Mouse (Mus musculus): Measurements from ENCODE around the gene Plac1.

Gene Plac1

GRCm38 (mm10) chrX:53201616-53202015 is 38.3 kb downstream of the Plac1 start:
- in situ Hi-C loops (cut with MboI, MseI) = loop anchor here (25.0 kb wide), 1 partner anchor 1736 kb away; no protein-coding TSS in a partner anchor

GRCm38 (mm10) chrX:53197681-53198080 is 42.2 kb downstream of the Plac1 start:
- in situ Hi-C loops (cut with MboI, MseI) = no loop called here

- in situ Hi-C loops (cut with MboI, MseI) = no loop called here
Observed at GRCm38 (mm10) chrX:53196392-53196791, 43.5 kb downstream of the Plac1 start.

GRCm38 (mm10) chrX:53188692-53189091 is 51.2 kb downstream of the Plac1 start:
- in situ Hi-C loops (cut with MboI, MseI) = no loop called here

- in situ Hi-C loops (cut with MboI, MseI) = no loop called here
Observed at GRCm38 (mm10) chrX:53179801-53180200, 60.1 kb downstream of the Plac1 start.

GRCm38 (mm10) chrX:53176296-53176695 is 63.6 kb downstream of the Plac1 start:
- in situ Hi-C loops (cut with MboI, MseI) = no loop called here

- in situ Hi-C loops (cut with MboI, MseI) = loop anchor here (10.0 kb wide), 2 partner anchors 136 to 426 kb away; no protein-coding TSS in a partner anchor
Observed at GRCm38 (mm10) chrX:53168623-53169022, 71.3 kb downstream of the Plac1 start.

- in situ Hi-C loops (cut with MboI, MseI) = loop anchor here (10.0 kb wide), 2 partner anchors 138 to 428 kb away; no protein-coding TSS in a partner anchor
Observed at GRCm38 (mm10) chrX:53166901-53167525, 72.9 kb downstream of the Plac1 start.

- in situ Hi-C loops (cut with MboI, MseI) = loop anchor here (10.0 kb wide), 2 partner anchors 138 to 428 kb away; no protein-coding TSS in a partner anchor
Observed at GRCm38 (mm10) chrX:53166251-53166900, 73.5 kb downstream of the Plac1 start.

GRCm38 (mm10) chrX:53162589-53162988 is 77.3 kb downstream of the Plac1 start:
- in situ Hi-C loops (cut with MboI, MseI) = loop anchor here (10.0 kb wide), 2 partner anchors 142 to 432 kb away; no protein-coding TSS in a partner anchor

- in situ Hi-C loops (cut with MboI, MseI) = loop anchor here (10.0 kb wide), 2 partner anchors 143 to 433 kb away; no protein-coding TSS in a partner anchor
Observed at GRCm38 (mm10) chrX:53161583-53161982, 78.3 kb downstream of the Plac1 start.

- in situ Hi-C loops (cut with MboI, MseI) = loop anchor here (10.0 kb wide), 2 partner anchors 144 to 434 kb away; no protein-coding TSS in a partner anchor
Observed at GRCm38 (mm10) chrX:53161115-53161514, 78.8 kb downstream of the Plac1 start.

GRCm38 (mm10) chrX:53148039-53148438 is 91.9 kb downstream of the Plac1 start:
- in situ Hi-C loops (cut with MboI, MseI) = no loop called here

GRCm38 (mm10) chrX:53146389-53146917 is 93.5 kb downstream of the Plac1 start:
- in situ Hi-C loops (cut with MboI, MseI) = no loop called here

- in situ Hi-C loops (cut with MboI, MseI) = no loop called here
Observed at GRCm38 (mm10) chrX:53139641-53140040, 100.3 kb downstream of the Plac1 start.

- in situ Hi-C loops (cut with MboI, MseI) = no loop called here
Observed at GRCm38 (mm10) chrX:53137066-53137465, 102.8 kb downstream of the Plac1 start.

- in situ Hi-C loops (cut with MboI, MseI) = no loop called here
Observed at GRCm38 (mm10) chrX:53129501-53129900, 110.4 kb downstream of the Plac1 start.

GRCm38 (mm10) chrX:53126492-53127033 is 113.3 kb downstream of the Plac1 start:
- in situ Hi-C loops (cut with MboI, MseI) = no loop called here

- in situ Hi-C loops (cut with MboI, MseI) = no loop called here
Observed at GRCm38 (mm10) chrX:53125838-53126467, 114.0 kb downstream of the Plac1 start.

- in situ Hi-C loops (cut with MboI, MseI) = no loop called here
Observed at GRCm38 (mm10) chrX:53123562-53123961, 116.3 kb downstream of the Plac1 start.

GRCm38 (mm10) chrX:53118631-53119030 is 121.3 kb downstream of the Plac1 start:
- in situ Hi-C loops (cut with MboI, MseI) = no loop called here

GRCm38 (mm10) chrX:53118019-53118418 is 121.9 kb downstream of the Plac1 start:
- in situ Hi-C loops (cut with MboI, MseI) = no loop called here
